Mouse (Mus musculus) right cerebral cortex, postnatal 36 days (tissue): ENCODE measurements around the gene Tbx15.

ENCODE experiments used
- DNase-seq, 2 experiments: peaks; one replicate each; pipeline ENCODE4 v3.0.0; 2022; ENCODE audit warnings: low spot score in 2 of 2, mixed read lengths in 1 of 2

The Tbx15 gene

GRCm38 (mm10) chr3:99240213-99240720 lies at the start of gene Tbx15:
Tbx15 (plus strand) TSS chr3:99240381.
- DNase-seq, result no peak

- no peak for DNase-seq
Observed at GRCm38 (mm10) chr3:99193576-99193975, 46.6 kb upstream of the Tbx15 start.

- DNase-seq, result no peak
Observed at GRCm38 (mm10) chr3:99203331-99203730, 36.9 kb upstream of the Tbx15 start.

GRCm38 (mm10) chr3:99208416-99208815 lies 31.8 kb upstream of the Tbx15 start:
- DNase-seq, result no peak

GRCm38 (mm10) chr3:99211105-99211698 lies 29.0 kb upstream of the Tbx15 start:
- no peak for DNase-seq

- no peak for DNase-seq
Observed at GRCm38 (mm10) chr3:99227807-99228206, 12.4 kb upstream of the Tbx15 start.

GRCm38 (mm10) chr3:99233393-99234318 lies 6.5 kb upstream of the Tbx15 start:
- DNase-seq, result no peak

- no peak for DNase-seq
Observed at GRCm38 (mm10) chr3:99234319-99234869, 5.8 kb upstream of the Tbx15 start.

GRCm38 (mm10) chr3:99235116-99235803 lies 4.9 kb upstream of the Tbx15 start:
- DNase-seq, result no peak

GRCm38 (mm10) chr3:99235804-99236755 lies 4.1 kb upstream of the Tbx15 start:
- DNase-seq, result no peak

GRCm38 (mm10) chr3:99238691-99239090 lies 1.5 kb upstream of the Tbx15 start:
- no peak for DNase-seq

- DNase-seq, result no peak
Observed at GRCm38 (mm10) chr3:99239301-99240045, 708 bp upstream of the Tbx15 start.

GRCm38 (mm10) chr3:99240811-99241738 lies 894 bp downstream of the Tbx15 start:
- DNase-seq, result no peak

GRCm38 (mm10) chr3:99242481-99242880 lies 2.3 kb downstream of the Tbx15 start:
- DNase-seq, result no peak

- DNase-seq, result no peak
Observed at GRCm38 (mm10) chr3:99245341-99245740, 5.2 kb downstream of the Tbx15 start.

GRCm38 (mm10) chr3:99246629-99247028 lies 6.4 kb downstream of the Tbx15 start:
- DNase-seq, result no peak

GRCm38 (mm10) chr3:99247586-99247985 lies 7.4 kb downstream of the Tbx15 start:
- no peak for DNase-seq

GRCm38 (mm10) chr3:99247996-99248801 lies 8.0 kb downstream of the Tbx15 start:
- DNase-seq, result no peak
